Mouse (Mus musculus) C2C12 (cell line): Measurements from ENCODE around the gene Tmem216.

ENCODE experiments used
- CTCF ChIP-seq: IDR thresholded peaks from one replicate; pipeline ENCODE4 v1.5.1; 2011; ENCODE audit not compliant: control insufficient read depth, insufficient read depth, insufficient read length
- MAX ChIP-seq: IDR thresholded peaks from one replicate; pipeline ENCODE4 v1.6.1; 2011; ENCODE audit warnings: mild to moderate bottlenecking, control low read depth

- TF ChIP-seq CTCF (no peak), MAX (no peak)
These were observed 60.4 kb downstream of the Tmem216 start for GRCm38 (mm10) chr19:10495670-10496069.
